Comparison of ENCODE assay signal across 11 mouse cellular contexts in genomic region chr17:8867331-8868237, GRCm38 (mm10).
DNase-seq lines count a peak whose midpoint lies in the region; ATAC-seq and TF ChIP-seq lines count a peak whose summit lies in the region.
"Had no signal": no experiment of that assay in that cellular context is flagged by ENCODE, and none has a peak within 500 bp of the region (broad histone marks: within the 10 kb centered on the region; RNA-seq: fewer than 3 reads in every experiment).

No protein-coding gene starts in this region.

- H3K9me3 ChIP-seq in hindbrain, embryonic 11.5 days (ENCODE audit: control insufficient read depth, low read length): no peaks in the 10 kb centered on the region
- H3K9me3 ChIP-seq in hindbrain, embryonic 14.5 days (ENCODE audit: control insufficient read depth, low read length): no peaks in the 10 kb centered on the region
- H3K9me3 ChIP-seq in forebrain, embryonic 14.5 days (replicated peaks; ENCODE audit: control insufficient read depth, low read length): no peaks in the 10 kb centered on the region
- H3K9me3 ChIP-seq: heart, embryonic 15.5 days had no signal

- no peak overlapping the region for H3K4me3 ChIP-seq in hindbrain, embryonic 11.5 days (ENCODE audit: low read depth, low read length)
- no peak overlapping the region for H3K4me3 ChIP-seq in hindbrain, embryonic 14.5 days (replicated peaks; ENCODE audit: low read length)
- H3K4me3 ChIP-seq in layer of hippocampus, adult 2 months: no peak overlapping the region
- H3K4me3 ChIP-seq in forebrain, embryonic 14.5 days (ENCODE audit: low read depth, low read length): no peak overlapping the region
- H3K4me3 ChIP-seq: heart, embryonic 15.5 days had no signal

- ATAC-seq in hindbrain, embryonic 11.5 days (ENCODE audit: low FRiP score): no peak
- no peak for ATAC-seq in hindbrain, embryonic 14.5 days (ENCODE audit: low FRiP score)
- ATAC-seq in forebrain, embryonic 14.5 days: no peak
- ATAC-seq: forebrain, embryonic 16.5 days had no signal

- no peak overlapping the region for H3K4me2 ChIP-seq in hindbrain, embryonic 11.5 days (replicated peaks; ENCODE audit: low read depth, low read length)
- no peak overlapping the region for H3K4me2 ChIP-seq in hindbrain, embryonic 14.5 days (replicated peaks)
- no peak overlapping the region for H3K4me2 ChIP-seq in forebrain, embryonic 14.5 days (ENCODE audit: low read length)
- H3K4me2 ChIP-seq: heart, embryonic 15.5 days had no signal

- H3K4me1 ChIP-seq in hindbrain, embryonic 11.5 days (replicated peaks; ENCODE audit: control insufficient read depth, insufficient read depth, low read length): 0 out of 2 replicates have a peak, but pooled peaks cover 2% of the 10 kb centered on the region
- peaks cover 6% of the 10 kb centered on the region for H3K4me1 ChIP-seq in hindbrain, embryonic 14.5 days (replicated peaks; ENCODE audit: control insufficient read depth, insufficient read depth, low read length)
- H3K4me1 ChIP-seq in forebrain, embryonic 14.5 days (ENCODE audit: control insufficient read depth, insufficient read depth, low read length): peaks cover 10% of the 10 kb centered on the region

- 81% methylated on average over 25 of the region's 25 CpGs for WGBS in hindbrain, embryonic 11.5 days
- WGBS in hindbrain, embryonic 14.5 days: 73% methylated on average over 25 of the region's 25 CpGs
- WGBS in forebrain, embryonic 14.5 days: 75% methylated on average over 25 of the region's 25 CpGs

- TF ChIP-seq CTCF in layer of hippocampus, adult 2 months (conservative IDR thresholded peaks at IDR 0.05): no peak

- peak; percentile 13 for DNase-seq in hindbrain, embryonic 11.5 days (ENCODE audit: low spot score)
- DNase-seq in hindbrain, embryonic 14.5 days (ENCODE audit: low spot score): no peak
- peak; percentile 71 for DNase-seq in MEL-GATA-1-ER (ENCODE audit: extremely low read depth, low read depth)
- DNase-seq in induced T-regulatory cell, adult 2 months (ENCODE audit: low read depth): peak; percentile 16
- DNase-seq in naive thymus-derived CD4-positive, alpha-beta T cell, adult 2 months (ENCODE audit: low read depth): peak; percentile 27
- DNase-seq in layer of hippocampus, adult 2 months (ENCODE audit: low spot score in 2 of 2): no peak
- DNase-seq in forebrain, embryonic 14.5 days (ENCODE audit: low spot score): no peak
- DNase-seq in adrenal gland, postnatal 25 days: no peak

- no peak overlapping the region for H3K27ac ChIP-seq in hindbrain, embryonic 11.5 days (ENCODE audit: low read depth, low read length)
- no peak overlapping the region for H3K27ac ChIP-seq in hindbrain, embryonic 14.5 days
- no peak overlapping the region for H3K27ac ChIP-seq in layer of hippocampus, adult 2 months
- no peak overlapping the region for H3K27ac ChIP-seq in forebrain, embryonic 14.5 days (ENCODE audit: low read depth, low read length)
- H3K27ac ChIP-seq: heart, embryonic 15.5 days had no signal

- no peaks in the 10 kb centered on the region for H3K27me3 ChIP-seq in hindbrain, embryonic 11.5 days (ENCODE audit: control insufficient read depth, insufficient read depth, low read length)
- H3K27me3 ChIP-seq in hindbrain, embryonic 14.5 days (ENCODE audit: control insufficient read depth, insufficient read depth, low read length): no peaks in the 10 kb centered on the region
- H3K27me3 ChIP-seq in forebrain, embryonic 14.5 days (replicated peaks; ENCODE audit: control insufficient read depth, insufficient read depth, low read length): no peaks in the 10 kb centered on the region
- H3K27me3 ChIP-seq: heart, embryonic 15.5 days had no signal

- H3K9ac ChIP-seq in hindbrain, embryonic 11.5 days (ENCODE audit: low read depth, low read length): no peak overlapping the region
- H3K9ac ChIP-seq in hindbrain, embryonic 14.5 days: no peak overlapping the region
- no peak overlapping the region for H3K9ac ChIP-seq in forebrain, embryonic 14.5 days (ENCODE audit: low read length)
- H3K9ac ChIP-seq: heart, embryonic 15.5 days had no signal

- no peaks in the 10 kb centered on the region for H3K36me3 ChIP-seq in hindbrain, embryonic 11.5 days (ENCODE audit: control insufficient read depth, insufficient read depth, low read length)
- no peaks in the 10 kb centered on the region for H3K36me3 ChIP-seq in hindbrain, embryonic 14.5 days (replicated peaks; ENCODE audit: control insufficient read depth, insufficient read depth)
- no peaks in the 10 kb centered on the region for H3K36me3 ChIP-seq in forebrain, embryonic 14.5 days (ENCODE audit: control insufficient read depth, insufficient read depth, low read length)
- H3K36me3 ChIP-seq: G1E; heart, embryonic 15.5 days had no signal

Comparison
In these comparisons a context has a peak if more than half of its experiments do, and no peak if none do; other contexts are left out.
1. DNase-seq: peak in hindbrain, embryonic 11.5 days (single experiment), MEL-GATA-1-ER (single experiment), induced T-regulatory cell, adult 2 months (single experiment) and naive thymus-derived CD4-positive, alpha-beta T cell, adult 2 months (single experiment); none in hindbrain, embryonic 14.5 days (single experiment), layer of hippocampus, adult 2 months (0 of 2), forebrain, embryonic 14.5 days (single experiment) and adrenal gland, postnatal 25 days (single experiment).